Mouse (Mus musculus) cerebellum, adult 2 months (tissue): ENCODE data around the gene Med11. TPM values are rescaled to one million over a fixed set of nuclear protein-coding genes. Genes with fewer than 3 reads are reported as not detected.
"Not testable (repeated sequence)": the region's sequence is repeated elsewhere in the genome, so short reads cannot be mapped to it uniquely, and the experiment has no call there.

ENCODE experiments used
- DNase-seq, 2 experiments: peaks; one replicate each; pipeline ENCODE4 v3.0.0; 2021
- H3K27ac ChIP-seq: fragments of 200-500 bp; 2 replicates; pipeline ENCODE4 v1.5.1; 2012; ENCODE audit warnings: low read length, control low read depth, inconsistent platforms; ENCODE audit not compliant: insufficient read depth
- H3K27me3 ChIP-seq: fragments of 200-500 bp; 2 replicates; pipeline ENCODE4 v1.6.1; 2012; ENCODE audit warnings: inconsistent platforms, mild to moderate bottlenecking, low read length, moderate library complexity; ENCODE audit not compliant: control insufficient read depth, insufficient read depth
- H3K4me1 ChIP-seq: fragments of 200-500 bp; 2 replicates; pipeline ENCODE4 v1.6.1; 2011; ENCODE audit warnings: low read length; ENCODE audit not compliant: control insufficient read depth, insufficient read depth
- H3K4me3 ChIP-seq: fragments of 200-500 bp; replicated peaks from 2 replicates; pipeline ENCODE3; 2011; ENCODE audit warnings: mild to moderate bottlenecking, low read depth, low read length, control low read depth; ENCODE audit not compliant: insufficient read depth
- CTCF ChIP-seq: fragments of 200-500 bp; IDR thresholded peaks from 2 replicates; pipeline ENCODE4 v1.5.1; 2011; ENCODE audit warnings: low read depth, mild to moderate bottlenecking, control low read depth, low read length, moderate library complexity, borderline replicate concordance; ENCODE audit not compliant: insufficient read depth
- POLR2A ChIP-seq: fragments of 200-500 bp; IDR thresholded peaks from 2 replicates; pipeline ENCODE4 v1.6.1; 2011; ENCODE audit warnings: low read length, control low read depth, borderline replicate concordance; ENCODE audit not compliant: insufficient read depth
- WGBS: fragments of 180-500 bp; shearing (Covaris S2); methylation state at CpG from one replicate; pipeline ENCODE4 v1.1.7; 2018; 5-methylcytosine and 5-hydroxymethylcytosine counted together
- polyA plus RNA-seq: library from polyadenylated mRNA; depleted of rRNA; stranded (reverse); fragments of >200 nt; gene quantifications from 2 replicates; pipeline ENCODE4 v1.2.3, GENCODE M21; 2012; rRNA removed

Gene Med11
- 20.4 and 20.5 TPM in 2 replicates for polyA plus RNA-seq

DNA sequence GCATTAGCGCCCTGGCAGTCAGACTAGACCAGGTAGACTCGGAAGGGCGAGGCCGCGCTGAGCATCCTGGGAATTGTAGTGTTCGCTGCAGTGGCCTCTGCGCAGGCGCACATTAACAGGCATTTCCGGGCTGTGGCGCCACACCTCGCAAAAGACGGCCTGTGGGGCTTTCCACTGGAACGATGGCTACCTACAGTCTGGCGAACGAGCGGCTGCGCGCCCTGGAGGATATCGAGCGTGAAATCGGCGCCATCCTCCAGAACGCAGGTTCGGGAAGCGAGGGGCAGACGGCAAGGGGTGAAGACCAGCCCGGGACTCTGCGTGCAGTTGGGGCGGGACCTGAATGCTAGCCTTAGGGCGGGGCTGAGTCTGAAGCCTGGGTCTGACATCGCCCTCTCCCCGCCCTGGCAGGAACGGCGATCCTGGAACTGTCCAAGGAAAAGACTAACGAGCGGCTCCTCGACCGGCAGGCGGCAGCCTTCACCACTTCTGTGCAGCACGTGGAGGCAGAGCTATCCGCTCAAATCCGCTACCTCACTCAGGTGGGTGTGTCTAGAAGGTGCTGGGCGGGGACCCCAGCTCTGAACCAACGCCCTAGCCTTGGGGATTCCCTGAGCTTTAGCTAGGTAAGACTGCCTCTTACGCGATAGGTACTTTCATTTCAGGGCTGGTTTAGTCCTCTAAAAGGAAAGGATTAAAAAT is at the start of gene Med11:
Gene Med11, plus strand, starts transcription at position 123 of the 702 bp plus-strand sequence.
- under 1% methylated on average over 46 of the region's 46 CpGs for WGBS
- TF ChIP-seq POLR2A (peak; percentile 93), CTCF (peak; percentile 89)

DNA sequence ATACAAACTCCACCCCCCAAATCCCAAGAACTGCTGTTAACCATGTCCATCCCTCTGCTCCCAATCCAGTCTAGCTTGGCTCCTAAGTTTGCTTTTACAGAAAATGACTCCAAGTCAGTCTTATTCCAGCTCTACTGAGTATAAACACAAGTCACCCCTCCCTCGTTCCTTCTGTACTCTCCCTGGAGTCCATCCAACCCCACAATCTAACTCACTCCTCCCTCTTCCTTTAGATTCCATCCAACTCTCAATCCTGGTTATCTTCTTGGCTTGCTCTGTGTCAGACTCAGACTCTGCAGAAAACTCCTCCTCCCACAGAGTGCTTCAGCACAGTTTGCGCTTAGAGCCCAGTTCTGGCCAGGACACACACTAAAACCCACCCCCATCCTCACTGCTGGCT is 48.1 kb upstream of the Med11 start:
- H3K4me1 ChIP-seq: peaks cover under 1% of the 10 kb centered on the region
- DNase-seq: no peak
- H3K4me3 ChIP-seq: no peak overlapping the region
- TF ChIP-seq CTCF: no peak
- no peak for TF ChIP-seq POLR2A
- H3K27me3 ChIP-seq: no peaks in the 10 kb centered on the region
- no peak overlapping the region for H3K27ac ChIP-seq
- WGBS: 59% methylated on average over 2 of the region's 2 CpGs

More for the DNA sequence above, at the start of gene Med11:
- Histone ChIP-seq H3K4me3 (peak within 1 kb of the TSS; percentile 91), H3K27ac (peak within 1 kb of the TSS; percentile 84), H3K4me1 (peaks cover 3% of the 10 kb centered on the region), H3K27me3 (no peaks in the 10 kb centered on the region)
- peak; percentile 98 for DNase-seq

DNA sequence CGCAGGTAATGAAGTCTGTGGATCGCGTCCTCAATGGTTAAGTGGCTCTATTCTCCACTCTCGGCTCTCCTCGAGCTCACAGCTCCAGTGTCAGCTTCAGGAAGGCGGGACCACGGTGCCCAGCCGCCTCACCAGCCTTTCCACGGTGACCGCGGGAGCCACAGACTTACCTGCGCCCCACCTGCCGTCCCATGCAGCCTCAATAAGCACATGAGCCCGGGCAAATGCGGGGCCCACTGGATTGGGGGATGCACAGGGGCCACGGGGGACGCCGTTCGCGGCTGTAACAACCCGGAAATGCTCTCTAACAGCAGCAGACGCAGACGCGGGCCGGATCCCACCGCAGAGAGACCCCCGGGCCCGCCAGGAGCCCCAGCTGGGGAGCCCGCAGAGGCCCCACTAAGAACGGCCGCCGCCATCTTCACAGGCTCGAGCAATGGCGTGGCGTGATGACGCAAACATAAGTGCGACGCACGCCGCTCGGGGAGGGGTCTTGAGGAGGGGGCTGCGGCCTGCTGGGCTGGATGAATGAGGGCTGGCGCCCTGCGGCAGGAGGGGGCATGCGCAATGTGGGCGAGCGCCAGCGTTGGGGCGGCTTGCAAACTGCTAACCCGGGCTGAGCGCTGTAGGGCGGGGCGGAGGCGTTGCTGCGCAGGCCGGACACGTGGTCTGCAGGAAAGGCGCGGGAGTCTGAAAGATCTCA is 42.0 kb upstream of the Med11 start, which contains the start of gene Pelp1:
Gene Pelp1, minus strand, starts transcription at position 438 of the 703 bp plus-strand sequence.
- no peak for TF ChIP-seq CTCF
- TF ChIP-seq POLR2A: peak; percentile 72; the same call in 1 of the 2 replicates
- peak within 1 kb of the TSS; percentile 14 for H3K27ac ChIP-seq
- under 1% methylated on average over 59 of the region's 59 CpGs for WGBS
- no peaks in the 10 kb centered on the region for H3K27me3 ChIP-seq
- H3K4me1 ChIP-seq: peaks cover 2% of the 10 kb centered on the region
- H3K4me3 ChIP-seq: peak within 1 kb of the TSS; percentile 71
- peak; percentile 80 to 91 for DNase-seq

DNA sequence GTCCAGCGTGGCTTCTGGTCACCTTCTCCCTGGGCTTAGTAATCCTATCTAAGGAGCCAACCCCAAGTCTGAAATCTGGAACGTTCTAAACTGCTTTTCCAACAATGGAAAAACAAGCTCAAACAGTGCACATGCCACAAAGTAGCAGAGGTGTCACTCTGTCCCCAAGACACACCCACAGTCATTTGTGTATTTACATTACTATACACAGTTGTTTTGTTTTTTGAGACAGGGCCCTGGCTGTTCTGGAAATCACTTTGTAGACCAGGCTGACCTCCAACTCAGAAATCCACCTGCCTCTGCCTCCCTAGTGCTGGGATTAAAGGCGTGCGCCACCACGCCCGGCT is 41.4 kb upstream of the Med11 start:
- Histone ChIP-seq H3K4me3 (peak overlapping the region; percentile 71), H3K4me1 (peaks cover 2% of the 10 kb centered on the region), H3K27me3 (no peaks in the 10 kb centered on the region), H3K27ac (no peak overlapping the region)
- no peak for DNase-seq
- 60% methylated on average over 6 of the region's 6 CpGs for WGBS
- TF ChIP-seq CTCF: no peak
- TF ChIP-seq POLR2A: no peak

DNA sequence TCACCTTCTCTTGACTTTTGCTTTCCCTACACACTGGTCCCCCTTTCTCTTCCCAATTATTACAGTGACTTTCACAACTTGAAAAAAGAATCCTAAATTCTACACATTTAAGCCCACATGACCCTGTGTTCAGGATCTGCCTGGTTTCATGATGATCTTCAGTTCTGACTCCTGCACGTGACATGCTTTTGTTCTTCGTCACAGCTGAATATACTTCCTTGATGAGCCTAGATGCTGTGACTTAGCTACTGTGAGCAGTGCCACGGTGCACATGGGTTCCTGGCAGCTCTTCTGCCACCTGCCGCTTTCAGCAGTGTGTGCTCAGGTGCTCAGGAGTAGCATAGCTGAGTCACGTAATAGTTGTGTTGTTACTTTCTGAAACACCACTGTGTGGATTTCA is 39.1 kb upstream of the Med11 start:
- TF ChIP-seq POLR2A (no peak), CTCF (no peak)
- Histone ChIP-seq H3K27me3 (no peaks in the 10 kb centered on the region), H3K4me3 (no peak overlapping the region), H3K4me1 (peaks cover 2% of the 10 kb centered on the region), H3K27ac (no peak overlapping the region)
- no peak for DNase-seq
- 68% methylated on average over 5 of the region's 5 CpGs for WGBS

DNA sequence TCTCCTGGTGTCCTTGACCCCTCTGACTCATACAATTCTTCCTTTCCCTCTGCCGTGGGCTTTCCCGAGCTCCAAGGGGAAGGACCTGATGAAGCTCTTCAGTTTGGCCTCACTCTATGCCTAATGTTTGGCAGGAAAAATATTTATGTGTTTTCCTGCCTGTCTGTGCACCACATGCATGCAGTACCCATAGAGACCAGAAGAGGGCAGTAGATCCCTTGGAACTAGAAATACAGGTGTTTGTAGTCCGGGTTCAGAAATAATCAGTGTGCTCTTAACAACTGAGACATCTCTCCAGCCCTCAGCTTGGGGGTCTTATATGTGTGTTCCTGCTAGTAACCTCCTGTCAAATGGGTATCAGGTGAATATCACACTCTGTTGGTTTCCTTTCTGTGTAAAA is 37.8 kb upstream of the Med11 start:
- Histone ChIP-seq H3K4me3 (no peak overlapping the region), H3K27me3 (no peaks in the 10 kb centered on the region), H3K4me1 (no peaks in the 10 kb centered on the region), H3K27ac (no peak overlapping the region)
- DNase-seq: peak; percentile 63 to 72
- 5% methylated on average over 3 of the region's 3 CpGs for WGBS
- TF ChIP-seq POLR2A (no peak), CTCF (peak; percentile 73)

DNA sequence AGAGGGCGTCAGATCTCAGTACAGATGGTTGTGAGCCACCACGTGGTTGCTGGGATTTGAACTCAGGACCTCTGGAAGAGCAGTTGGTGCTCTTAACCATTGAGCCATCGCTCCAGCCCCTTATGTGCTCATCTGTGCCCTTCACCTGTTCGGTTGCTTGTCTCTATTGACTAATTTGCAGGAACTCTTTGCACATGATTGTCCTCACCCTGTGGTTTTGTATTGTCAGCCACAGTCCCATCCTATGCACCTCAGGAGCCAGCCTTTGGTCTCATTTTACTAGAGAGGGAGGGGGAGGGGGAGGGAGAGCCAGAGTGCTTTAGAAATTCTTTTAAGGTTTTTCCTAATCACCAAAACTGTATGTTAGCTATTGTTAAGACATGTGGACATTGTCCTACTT is 33.5 kb upstream of the Med11 start:
- no peak for DNase-seq
- Histone ChIP-seq H3K27ac (no peak overlapping the region), H3K4me3 (no peak overlapping the region), H3K4me1 (no peaks in the 10 kb centered on the region), H3K27me3 (no peaks in the 10 kb centered on the region)
- 67% methylated on average over 4 of the region's 4 CpGs for WGBS
- no peak for TF ChIP-seq POLR2A
- TF ChIP-seq CTCF: no peak

DNA sequence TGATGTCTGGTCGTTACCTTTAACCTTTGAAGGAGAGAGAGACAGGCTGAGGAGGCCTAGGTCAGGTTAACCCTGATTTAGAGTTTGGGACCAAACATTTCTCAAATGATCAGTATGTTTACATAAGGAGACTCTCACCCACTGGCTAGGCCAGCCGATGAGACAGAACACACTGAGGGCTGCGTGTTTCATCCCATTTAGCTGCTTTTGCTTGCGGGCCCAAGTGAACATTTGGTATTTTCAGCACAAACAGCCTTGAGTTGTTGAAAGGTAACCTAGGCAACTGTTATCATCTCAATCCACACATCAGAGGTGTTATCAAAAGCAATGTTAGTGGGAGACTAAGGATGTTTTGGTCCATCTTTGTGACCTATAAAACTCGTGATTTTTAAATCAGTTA is 32.2 kb upstream of the Med11 start:
- Histone ChIP-seq H3K4me3 (no peak overlapping the region), H3K27me3 (no peaks in the 10 kb centered on the region), H3K4me1 (no peaks in the 10 kb centered on the region), H3K27ac (no peak overlapping the region)
- WGBS: 72% methylated on average over 5 of the region's 5 CpGs
- TF ChIP-seq CTCF: no peak
- no peak for TF ChIP-seq POLR2A
- DNase-seq: no peak

DNA sequence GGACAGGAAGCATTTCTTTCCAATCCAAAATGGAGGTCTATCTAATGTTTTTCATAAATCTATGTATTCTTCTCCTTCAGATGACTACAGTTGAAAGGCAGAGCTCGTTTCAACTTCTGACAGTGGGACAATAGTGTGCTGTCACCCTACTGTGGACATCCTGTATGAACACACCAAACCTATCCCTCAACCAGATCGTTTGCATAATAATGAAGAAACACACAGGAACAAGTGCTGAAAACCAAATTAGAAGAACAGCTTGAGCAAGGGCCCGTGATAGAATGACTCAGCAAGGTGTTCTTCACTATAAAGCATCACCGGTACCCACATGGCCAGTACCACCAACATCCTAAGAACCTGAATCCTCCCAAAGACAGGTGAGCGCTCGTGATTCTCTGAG is 25.1 kb upstream of the Med11 start:
- whole genome bisulfite sequencing: 50% methylated on average over 6 of the region's 6 CpGs
- not testable (repeated sequence) for H3K27me3 ChIP-seq, H3K4me3 ChIP-seq, DNase-seq, H3K27ac ChIP-seq, H3K4me1 ChIP-seq
